Mouse (Mus musculus): ENCODE results near the gene Mbtd1.
A peak's percentile ranks its signal among the peaks of the same experiment; 100 is the strongest.

GRCm38 (mm10) chr11:93968005-93968847, 82.6 kb downstream of the Mbtd1 start, which contains the start of the genes Gm20390 and Nme1:
- peak; percentile 86 for TF ChIP-seq CTCF (IDR thresholded peaks at IDR 0.05; ENCODE audit: borderline replicate concordance, insufficient read depth, low read depth, low read length)
- TF ChIP-seq POLR2A (IDR thresholded peaks at IDR 0.05; ENCODE audit: borderline replicate concordance, insufficient read depth, low read length) = peak; percentile 59; the same call in 1 of the 2 replicates

Measured in cerebellum, adult 2 months (tissue).